Mouse (Mus musculus) limb, embryonic 11.5 days (tissue): ENCODE measurements around the gene Tmem39a. TPM values are rescaled to one million over a fixed set of nuclear protein-coding genes. Genes with fewer than 3 reads are reported as not detected.

Experiments
- ATAC-seq: fragments of 200-750 bp; cut with Nextera tagmentation; 2 replicates; pipeline ENCODE4 v1.8.0; 2017; ENCODE audit warnings: low read depth; ENCODE audit not compliant: insufficient number of reproducible peaks, low FRiP score, low TSS enrichment
- DNase-seq: peaks from one replicate; pipeline ENCODE4 v3.0.0-alpha.2; 2015; ENCODE audit warnings: low spot score
- H3K27ac ChIP-seq: fragments of 300-500 bp; sonication (generic); replicated peaks from 2 replicates; pipeline ENCODE4 v1.5.1; 2014; ENCODE audit warnings: low read depth, mild to moderate bottlenecking, low read length
- H3K27me3 ChIP-seq: fragments of 300-500 bp; sonication (generic); 2 replicates; pipeline ENCODE4 v1.6.1; 2014; ENCODE audit warnings: mild to moderate bottlenecking, low read length, mixed read lengths; ENCODE audit not compliant: control insufficient read depth, insufficient read depth
- H3K36me3 ChIP-seq: fragments of 300-500 bp; sonication (generic); 2 replicates; pipeline ENCODE4 v1.6.1; 2014; ENCODE audit warnings: mild to moderate bottlenecking, low read length, moderate library complexity, mixed read lengths; ENCODE audit not compliant: control insufficient read depth, insufficient read depth
- H3K4me1 ChIP-seq: fragments of 300-500 bp; sonication (generic); 2 replicates; pipeline ENCODE4 v1.6.1; 2014; ENCODE audit warnings: low read length, mixed read lengths; ENCODE audit not compliant: control insufficient read depth, insufficient read depth
- H3K4me2 ChIP-seq: fragments of 300-500 bp; sonication (generic); 2 replicates; pipeline ENCODE4 v1.6.1; 2014; ENCODE audit warnings: low read depth, mild to moderate bottlenecking, moderate library complexity; ENCODE audit not compliant: severe bottlenecking
- H3K4me3 ChIP-seq: fragments of 300-500 bp; sonication (generic); 2 replicates; pipeline ENCODE4 v1.5.1; 2014; ENCODE audit warnings: low read depth, low read length
- H3K9ac ChIP-seq: fragments of 300-500 bp; sonication (generic); 2 replicates; pipeline ENCODE4 v1.6.1; 2014; ENCODE audit warnings: mild to moderate bottlenecking, low read length
- H3K9me3 ChIP-seq: fragments of 300-500 bp; sonication (generic); 2 replicates; pipeline ENCODE4 v1.6.1; 2016; ENCODE audit warnings: low read length; ENCODE audit not compliant: control insufficient read depth
- WGBS: fragments of 180-500 bp; shearing (Covaris S2); extraction: QIAGEN DNeasy Blood & Tissue Kit; methylation state at CpG from one replicate; pipeline ENCODE4 v1.1.7; 2014; 5-methylcytosine and 5-hydroxymethylcytosine counted together
- polyA plus RNA-seq: library from polyadenylated mRNA; unstranded; fragments of >200 nt; fragmentation: Nextera tagmentation; extraction: Ambion mirVana; gene quantifications from 2 replicates; pipeline ENCODE4 v1.2.1, GENCODE M21; 2014

Gene Tmem39a
- polyA plus RNA-seq, 1 experiment from 2014 or later = 135 TPM

DNA sequence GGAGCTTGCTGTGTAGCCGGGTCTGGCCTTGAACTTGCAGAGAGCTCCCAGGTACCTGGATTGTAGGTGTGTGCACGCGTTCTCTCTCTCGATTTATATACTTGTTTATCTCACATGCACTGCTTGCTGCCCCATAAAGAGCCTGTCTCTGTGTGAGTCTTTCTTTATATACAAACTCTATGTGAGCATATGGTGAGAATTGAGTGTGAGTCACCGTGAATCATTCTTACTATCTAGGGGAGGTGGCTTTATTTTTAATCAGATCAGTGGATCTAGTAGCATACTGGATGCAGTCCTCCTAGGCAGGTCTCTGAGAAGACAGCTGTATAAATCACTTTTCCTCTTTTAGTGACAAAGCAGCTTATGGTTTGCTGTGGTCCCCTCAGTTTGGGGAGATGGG is 9.7 kb downstream of the Tmem39a start:
- Histone ChIP-seq H3K4me3 (no peak overlapping the region), H3K4me1 (no peaks in the 10 kb centered on the region), H3K4me2 (no peak overlapping the region), H3K36me3 (peaks cover 12% of the 10 kb centered on the region; the same call in 1 of the 2 replicates), H3K27ac (no peak overlapping the region), H3K9ac (no peak overlapping the region), H3K9me3 (no peaks in the 10 kb centered on the region), H3K27me3 (no peaks in the 10 kb centered on the region)
- ATAC-seq = no peak
- no peak for DNase-seq
- WGBS = 93% methylated on average over 5 of the region's 5 CpGs

DNA sequence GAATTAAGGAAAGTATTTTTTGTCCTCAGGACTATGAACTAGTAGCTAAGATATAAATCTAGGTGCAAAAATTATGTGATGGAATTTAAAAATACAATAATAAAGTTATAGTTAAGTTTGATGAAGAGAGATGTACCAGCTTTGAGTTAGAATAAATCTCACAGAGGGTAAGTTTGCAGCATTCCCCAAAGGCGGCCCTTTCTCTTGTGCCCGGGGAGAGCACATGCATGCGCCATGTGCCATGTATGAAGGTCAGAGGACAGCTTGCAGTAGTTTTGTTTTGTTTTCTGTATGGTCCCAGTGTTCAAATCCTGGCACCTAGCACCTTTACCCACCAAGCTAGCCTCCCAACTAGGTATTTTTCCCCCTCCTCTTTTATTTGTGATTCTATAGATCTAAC is 13.0 kb downstream of the Tmem39a start:
- WGBS = 96% methylated on average over 3 of the region's 3 CpGs
- Histone ChIP-seq H3K9me3 (no peaks in the 10 kb centered on the region), H3K27ac (no peak overlapping the region), H3K9ac (no peak overlapping the region), H3K4me2 (no peak overlapping the region), H3K27me3 (no peaks in the 10 kb centered on the region), H3K4me3 (no peak overlapping the region), H3K4me1 (no peaks in the 10 kb centered on the region), H3K36me3 (peaks cover 14% of the 10 kb centered on the region; the same call in 1 of the 2 replicates)
- ATAC-seq (no peak), DNase-seq (no peak)

DNA sequence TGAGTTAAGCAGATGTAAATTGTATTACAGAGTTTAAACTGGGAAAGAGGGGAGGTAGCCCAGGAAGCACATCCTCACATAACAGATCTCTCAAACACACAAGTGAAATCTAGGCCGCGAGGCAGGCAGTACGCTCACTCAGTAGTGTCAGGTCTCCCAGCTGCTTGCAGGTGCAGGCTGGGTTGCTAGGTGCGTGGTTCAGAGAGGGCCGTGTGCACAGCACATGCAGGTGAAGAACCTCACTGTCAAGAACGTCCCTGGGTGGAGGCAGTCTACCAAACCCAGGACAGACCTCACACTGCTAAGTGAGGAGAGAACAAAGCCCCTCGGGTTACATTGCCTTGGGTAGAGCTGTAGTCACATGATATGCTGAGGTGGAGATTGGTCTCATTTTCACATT is 26.3 kb downstream of the Tmem39a start:
- 90% methylated on average over 7 of the region's 7 CpGs for WGBS
- no peak for DNase-seq
- ATAC-seq = no peak
- Histone ChIP-seq H3K9ac (no peak overlapping the region), H3K27me3 (no peaks in the 10 kb centered on the region), H3K4me2 (no peak overlapping the region), H3K4me3 (no peak overlapping the region), H3K36me3 (peaks cover 16% of the 10 kb centered on the region; the same call in 1 of the 2 replicates), H3K27ac (no peak overlapping the region), H3K9me3 (no peaks in the 10 kb centered on the region), H3K4me1 (no peaks in the 10 kb centered on the region)

DNA sequence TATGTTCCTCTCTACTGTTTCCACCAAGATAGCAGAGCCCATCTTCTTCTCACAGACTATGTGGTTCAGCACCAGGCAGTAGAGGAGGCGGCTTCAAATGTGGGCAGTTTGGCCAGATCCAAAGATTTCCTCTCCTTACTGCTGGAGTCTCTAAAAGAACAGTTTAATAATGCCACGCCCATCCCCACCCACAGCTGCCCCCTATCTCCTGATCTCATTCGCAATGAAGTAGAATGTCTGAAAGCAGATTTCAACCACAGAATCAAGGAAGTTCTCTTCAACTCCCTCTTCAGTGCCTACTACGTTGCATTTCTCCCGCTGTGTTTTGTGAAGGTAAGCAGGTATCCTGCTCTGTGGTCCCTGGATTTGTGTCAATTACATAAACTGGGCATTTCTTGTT is 26.7 kb downstream of the Tmem39a start:
- H3K36me3 ChIP-seq = peaks cover 15% of the 10 kb centered on the region; the same call in 1 of the 2 replicates
- no peak overlapping the region for H3K27ac ChIP-seq
- ATAC-seq = no peak
- H3K4me3 ChIP-seq = no peak overlapping the region
- DNase-seq = no peak
- H3K9ac ChIP-seq = no peak overlapping the region
- WGBS = 87% methylated on average over 5 of the region's 5 CpGs
- H3K27me3 ChIP-seq = no peaks in the 10 kb centered on the region
- H3K9me3 ChIP-seq = no peaks in the 10 kb centered on the region
- H3K4me2 ChIP-seq = no peak overlapping the region
- H3K4me1 ChIP-seq = no peaks in the 10 kb centered on the region

DNA sequence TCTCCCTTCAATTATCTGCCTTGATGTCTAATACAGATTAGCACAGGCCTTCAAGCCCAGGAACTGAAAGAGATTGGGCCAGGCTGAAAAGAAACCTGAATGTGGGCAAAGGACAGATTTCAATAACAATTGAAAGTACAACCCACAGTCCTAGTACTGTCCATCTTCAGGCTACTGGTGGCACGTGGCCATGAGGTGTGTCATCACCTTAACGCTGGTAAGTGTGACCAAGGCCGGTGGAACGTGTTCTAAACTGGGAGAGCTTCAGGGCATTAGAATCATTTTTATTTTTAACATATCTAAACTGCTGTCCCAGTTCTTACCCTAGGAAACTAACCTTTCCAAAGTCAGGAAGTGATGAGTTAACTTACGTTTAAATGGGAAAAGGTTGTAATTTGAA is 28.7 kb downstream of the Tmem39a start:
- no peak for DNase-seq
- Histone ChIP-seq H3K9ac (no peak overlapping the region), H3K9me3 (no peaks in the 10 kb centered on the region), H3K4me1 (no peaks in the 10 kb centered on the region), H3K27ac (no peak overlapping the region), H3K36me3 (peaks cover 13% of the 10 kb centered on the region; the same call in 1 of the 2 replicates), H3K4me3 (no peak overlapping the region), H3K27me3 (no peaks in the 10 kb centered on the region), H3K4me2 (no peak overlapping the region)
- ATAC-seq = no peak
- WGBS = 94% methylated on average over 5 of the region's 5 CpGs

DNA sequence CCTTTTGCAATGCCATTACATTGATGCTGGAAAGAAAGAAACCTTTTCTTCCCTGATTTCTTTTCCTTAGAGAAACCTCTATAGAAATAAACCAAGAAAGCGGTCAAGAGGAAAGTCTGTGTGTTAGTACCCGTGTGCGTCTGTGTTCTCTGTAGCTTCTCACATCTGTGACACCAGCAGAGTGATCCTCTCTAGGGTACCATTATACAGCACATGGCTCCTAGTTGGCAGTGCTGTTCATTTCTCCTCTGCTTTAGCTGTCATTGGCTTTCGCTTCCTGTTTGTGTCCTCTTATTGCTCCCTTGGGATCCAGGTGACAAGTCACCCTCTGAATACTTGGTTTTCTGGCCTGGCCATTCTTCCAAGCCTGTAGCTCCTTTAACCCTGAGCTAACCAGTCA is 29.1 kb downstream of the Tmem39a start:
- Histone ChIP-seq H3K4me1 (no peaks in the 10 kb centered on the region), H3K4me3 (no peak overlapping the region), H3K27ac (no peak overlapping the region), H3K36me3 (peaks cover 13% of the 10 kb centered on the region; the same call in 1 of the 2 replicates), H3K4me2 (no peak overlapping the region), H3K9ac (no peak overlapping the region), H3K9me3 (no peaks in the 10 kb centered on the region), H3K27me3 (no peaks in the 10 kb centered on the region)
- DNase-seq = no peak
- 96% methylated on average over 4 of the region's 4 CpGs for WGBS
- no peak for ATAC-seq

DNA sequence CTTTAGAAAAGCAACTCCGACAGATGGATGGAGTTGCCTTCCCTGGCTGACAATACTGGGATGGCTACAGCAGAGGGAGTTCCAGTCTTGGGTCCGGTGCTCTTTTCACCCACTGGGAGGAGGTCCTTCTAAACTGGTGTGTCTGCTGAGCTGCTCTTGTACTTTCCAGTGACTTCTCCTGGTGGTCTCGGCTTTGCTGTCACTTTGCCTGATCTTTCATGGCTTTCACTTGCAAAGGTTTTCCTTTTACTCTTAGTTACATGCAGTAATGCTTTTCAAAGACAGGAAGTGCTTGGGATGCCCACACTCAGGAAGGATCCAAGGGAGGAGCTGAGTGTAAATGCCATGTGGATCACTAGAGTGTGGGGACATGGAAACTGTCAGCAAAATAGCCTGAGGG is 33.0 kb downstream of the Tmem39a start:
- no peak for DNase-seq
- Histone ChIP-seq H3K9me3 (no peaks in the 10 kb centered on the region), H3K4me2 (no peak overlapping the region), H3K4me1 (no peaks in the 10 kb centered on the region), H3K27ac (no peak overlapping the region), H3K36me3 (no peaks in the 10 kb centered on the region; the same call in 1 of the 2 replicates), H3K27me3 (no peaks in the 10 kb centered on the region), H3K4me3 (no peak overlapping the region), H3K9ac (no peak overlapping the region)
- 90% methylated on average over 3 of the region's 3 CpGs for WGBS
- ATAC-seq = no peak

DNA sequence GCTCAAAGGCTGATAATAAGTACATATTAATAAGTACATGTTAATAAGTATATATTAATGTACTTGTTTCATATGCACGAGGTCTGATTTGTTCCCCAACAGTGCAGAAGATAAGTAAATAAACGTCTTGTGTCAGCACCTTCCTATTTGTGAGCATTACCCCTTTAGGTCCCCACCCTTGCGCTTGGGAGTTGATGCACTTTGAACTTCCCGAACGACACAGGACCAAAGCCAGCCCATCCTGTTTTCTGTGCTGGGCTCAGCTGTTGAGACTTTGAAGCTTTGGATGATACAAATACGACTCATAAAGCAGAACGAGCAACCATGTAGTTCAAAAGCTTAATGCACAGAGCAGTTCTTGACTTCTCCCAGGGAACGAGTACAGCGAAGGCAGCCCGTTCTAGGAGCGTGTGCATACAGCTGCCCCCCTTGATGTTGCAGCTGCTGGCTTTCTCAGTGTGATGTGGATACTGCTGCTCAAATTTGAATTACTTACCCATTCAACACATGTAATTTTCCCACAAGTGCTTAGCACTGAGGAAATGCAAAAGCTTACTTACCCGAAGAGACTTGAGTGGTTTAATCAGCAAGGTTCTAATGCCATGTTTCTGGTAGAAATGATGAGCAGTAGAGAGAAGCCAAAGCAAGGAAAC is 33.7 kb downstream of the Tmem39a start:
- no peak overlapping the region for H3K4me2 ChIP-seq
- H3K4me1 ChIP-seq = no peaks in the 10 kb centered on the region
- 91% methylated on average over 12 of the region's 12 CpGs for WGBS
- no peaks in the 10 kb centered on the region for H3K9me3 ChIP-seq
- no peaks in the 10 kb centered on the region; the same call in 1 of the 2 replicates for H3K36me3 ChIP-seq
- ATAC-seq = no peak
- H3K27me3 ChIP-seq = no peaks in the 10 kb centered on the region
- no peak overlapping the region for H3K27ac ChIP-seq
- H3K9ac ChIP-seq = no peak overlapping the region
- no peak overlapping the region for H3K4me3 ChIP-seq
- DNase-seq = no peak

DNA sequence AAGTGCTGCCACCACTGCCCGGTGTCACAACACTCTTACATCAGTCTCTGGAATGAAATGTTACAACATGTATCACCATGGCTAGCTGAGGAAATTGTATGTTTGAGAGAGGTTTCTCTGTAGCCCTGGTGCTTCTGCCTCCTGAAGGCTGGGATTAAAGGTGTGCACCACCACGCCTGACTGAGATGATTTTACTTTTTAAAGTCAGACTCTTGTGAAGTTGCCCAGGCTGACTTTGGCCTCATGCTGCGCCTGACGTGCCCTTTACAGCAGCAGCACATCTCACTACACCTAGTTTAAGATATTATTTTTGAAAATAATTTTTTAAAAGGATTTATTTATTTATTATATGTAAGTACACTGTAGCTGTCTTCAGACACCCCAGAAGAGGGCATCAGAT is 34.4 kb downstream of the Tmem39a start:
- WGBS = 90% methylated on average over 4 of the region's 4 CpGs
- no peak overlapping the region for H3K27ac ChIP-seq
- no peaks in the 10 kb centered on the region; the same call in 1 of the 2 replicates for H3K36me3 ChIP-seq
- no peak overlapping the region for H3K9ac ChIP-seq
- H3K4me3 ChIP-seq = no peak overlapping the region
- no peaks in the 10 kb centered on the region for H3K9me3 ChIP-seq
- H3K4me1 ChIP-seq = no peaks in the 10 kb centered on the region
- no peak for DNase-seq
- H3K4me2 ChIP-seq = no peak overlapping the region
- H3K27me3 ChIP-seq = no peaks in the 10 kb centered on the region
- no peak for ATAC-seq
